Mouse (Mus musculus) hindbrain, embryonic 14.5 days (tissue): ENCODE data around the gene Olfr781. TPM values are rescaled to one million over a fixed set of nuclear protein-coding genes. Genes with fewer than 3 reads are reported as not detected.
"Not testable (repeated sequence)": the region's sequence is repeated elsewhere in the genome, so short reads cannot be mapped to it uniquely, and the experiment has no call there.

Experiments
- ATAC-seq: fragments of 200-750 bp; cut with Nextera tagmentation; 2 replicates; pipeline ENCODE4 v1.8.0; 2017; ENCODE audit warnings: moderate number of reproducible peaks, mild to moderate bottlenecking, moderate TSS enrichment, moderate library complexity; ENCODE audit not compliant: low FRiP score
- DNase-seq: peaks from one replicate; pipeline ENCODE4 v3.0.0-alpha.2; 2015; ENCODE audit warnings: low spot score
- H3K27ac ChIP-seq: fragments of 300-500 bp; sonication (generic); 2 replicates; pipeline ENCODE4 v1.5.1; 2014; ENCODE audit warnings: mild to moderate bottlenecking, moderate library complexity
- H3K27me3 ChIP-seq: fragments of 300-500 bp; sonication (generic); 2 replicates; pipeline ENCODE4 v1.6.1; 2014; ENCODE audit warnings: mild to moderate bottlenecking, low read length, mixed read lengths; ENCODE audit not compliant: control insufficient read depth, insufficient read depth
- H3K36me3 ChIP-seq: fragments of 300-500 bp; sonication (generic); replicated peaks from 2 replicates; pipeline ENCODE4 v1.6.1; 2014; ENCODE audit not compliant: control insufficient read depth, insufficient read depth
- H3K4me1 ChIP-seq: fragments of 300-500 bp; sonication (generic); replicated peaks from 2 replicates; pipeline ENCODE4 v1.6.1; 2014; ENCODE audit warnings: antibody characterized with exemption, low read length, mixed read lengths; ENCODE audit not compliant: control insufficient read depth, insufficient read depth
- H3K4me2 ChIP-seq: fragments of 300-500 bp; sonication (generic); replicated peaks from 2 replicates; pipeline ENCODE4 v1.6.1; 2014; ENCODE audit warnings: mild to moderate bottlenecking, moderate library complexity
- H3K4me3 ChIP-seq: fragments of 300-500 bp; sonication (generic); replicated peaks from 2 replicates; pipeline ENCODE4 v1.5.1; 2014; ENCODE audit warnings: mild to moderate bottlenecking, low read length
- H3K9ac ChIP-seq: fragments of 300-500 bp; sonication (generic); 2 replicates; pipeline ENCODE4 v1.6.1; 2014
- H3K9me3 ChIP-seq: fragments of 300-500 bp; sonication (generic); 2 replicates; pipeline ENCODE4 v1.6.1; 2016; ENCODE audit warnings: low read length; ENCODE audit not compliant: control insufficient read depth
- WGBS: fragments of 180-500 bp; shearing (Covaris S2); extraction: QIAGEN DNeasy Blood & Tissue Kit; methylation state at CpG from one replicate; pipeline ENCODE4 v1.1.7; 2014; 5-methylcytosine and 5-hydroxymethylcytosine counted together
- polyA plus RNA-seq: library from polyadenylated mRNA; unstranded; fragments of >200 nt; fragmentation: Nextera tagmentation; extraction: Ambion mirVana; gene quantifications from 2 replicates; pipeline ENCODE4 v1.2.1, GENCODE M21; 2014

Olfr781 gene
- not detected in 2 replicates for polyA plus RNA-seq

DNA sequence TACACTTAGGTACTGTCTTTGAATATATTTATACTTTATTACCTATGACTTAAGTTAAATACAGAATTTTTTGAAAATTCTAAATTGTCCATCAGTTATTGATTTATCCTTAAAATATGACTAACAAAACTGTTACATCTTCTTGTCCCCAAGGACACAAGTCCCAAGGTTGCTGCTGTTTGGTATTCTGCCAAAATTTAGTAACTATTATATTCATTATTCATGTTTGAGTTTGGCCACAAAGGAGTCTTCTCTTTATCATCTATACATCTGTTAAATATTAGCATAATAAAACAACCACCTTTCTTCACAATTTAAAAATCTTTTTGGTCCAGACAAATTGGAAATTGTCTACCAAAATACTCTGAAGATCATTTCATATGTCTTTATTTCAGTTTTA is at the start of gene Olfr781:
Gene Olfr781, plus strand, starts transcription at position 301 of the 400 bp plus-strand sequence.
- H3K9me3 ChIP-seq = no peaks in the 10 kb centered on the region
- H3K4me1 ChIP-seq = no peaks in the 10 kb centered on the region
- H3K9ac ChIP-seq = no peak within 1 kb of the TSS
- H3K27ac ChIP-seq = no peak within 1 kb of the TSS
- H3K36me3 ChIP-seq = no peaks in the 10 kb centered on the region
- ATAC-seq (no peak), DNase-seq (no peak)
- H3K4me3 ChIP-seq = no peak within 1 kb of the TSS
- no peak within 1 kb of the TSS for H3K4me2 ChIP-seq
- no peaks in the 10 kb centered on the region for H3K27me3 ChIP-seq

DNA sequence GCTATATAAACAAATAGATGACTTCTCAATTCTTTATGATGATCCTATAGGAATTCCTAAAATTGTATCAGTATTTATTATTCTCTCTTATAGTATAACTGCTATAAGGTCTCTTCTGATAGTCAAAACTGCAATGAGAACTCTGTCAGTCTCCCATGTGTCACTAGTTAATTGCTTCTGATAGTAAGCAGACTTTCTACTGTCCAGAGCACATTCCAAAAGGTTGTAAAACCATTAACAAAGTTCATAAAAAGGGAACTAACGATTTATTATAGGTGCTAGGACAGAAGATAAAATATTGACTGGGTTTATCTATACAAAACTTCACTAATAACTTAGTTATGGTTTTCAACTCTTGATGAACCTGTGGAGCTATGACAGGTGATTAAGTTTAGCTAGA is 15.7 kb upstream of the Olfr781 start:
- H3K9me3 ChIP-seq, ATAC-seq, DNase-seq, H3K9ac ChIP-seq, H3K27me3 ChIP-seq, H3K4me3 ChIP-seq, H3K36me3 ChIP-seq, H3K4me2 ChIP-seq, H3K4me1 ChIP-seq, H3K27ac ChIP-seq: not testable (repeated sequence)
- WGBS = 71% methylated on average over 1 of the region's 1 CpGs

DNA sequence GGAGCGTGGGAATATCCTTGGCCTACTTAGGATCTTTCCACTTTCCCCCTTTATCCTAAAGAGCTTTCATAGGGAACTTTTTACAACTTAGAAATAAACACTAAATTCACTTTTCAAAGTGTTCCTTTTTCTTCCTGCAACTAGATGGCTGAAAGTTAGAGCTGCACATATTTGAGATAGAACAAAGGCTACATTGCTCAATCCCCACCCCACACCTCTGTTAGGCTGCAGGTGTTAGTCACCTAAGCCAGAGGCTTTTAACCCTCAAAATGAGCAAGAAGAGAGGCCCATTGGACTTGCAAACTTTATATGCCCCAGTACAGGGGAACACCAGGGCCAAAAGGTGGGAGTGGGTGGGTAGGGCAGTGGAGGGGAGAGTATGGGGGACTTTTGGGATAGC is 15.1 kb upstream of the Olfr781 start:
- H3K36me3 ChIP-seq, H3K27me3 ChIP-seq, H3K4me1 ChIP-seq, H3K9me3 ChIP-seq, H3K9ac ChIP-seq, DNase-seq, H3K4me3 ChIP-seq, H3K4me2 ChIP-seq, H3K27ac ChIP-seq, ATAC-seq: not testable (repeated sequence)
- WGBS = no CpG with 5 or more reads among the region's 1 CpGs

DNA sequence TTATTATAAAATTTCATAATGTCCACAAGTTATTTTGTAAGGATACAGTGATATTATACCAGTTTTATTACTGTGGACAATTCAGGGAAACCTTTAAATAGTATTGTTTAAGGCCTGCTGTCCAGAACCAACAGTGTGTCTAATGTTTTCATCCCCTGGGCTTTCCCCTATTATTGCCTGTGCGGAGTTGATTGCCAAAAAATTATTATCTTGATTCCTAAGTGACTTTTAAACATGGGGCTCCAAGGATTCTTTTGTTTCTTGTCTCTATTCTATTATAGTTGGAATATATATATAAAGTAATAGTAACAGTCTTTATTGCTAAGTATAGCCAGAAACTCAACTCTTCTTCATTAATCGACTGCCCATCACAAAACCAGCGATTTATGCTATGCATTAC is 10.8 kb upstream of the Olfr781 start, which contains the start of gene Olfr780:
Gene Olfr780, plus strand, starts transcription at position 301 of the 400 bp plus-strand sequence.
- Histone ChIP-seq H3K9me3 (no peaks in the 10 kb centered on the region), H3K4me2 (no peak within 1 kb of the TSS), H3K27me3 (no peaks in the 10 kb centered on the region), H3K27ac (no peak within 1 kb of the TSS), H3K4me3 (no peak within 1 kb of the TSS), H3K36me3 (no peaks in the 10 kb centered on the region), H3K4me1 (no peaks in the 10 kb centered on the region), H3K9ac (no peak within 1 kb of the TSS)
- ATAC-seq = no peak
- WGBS = 82% methylated on average over 3 of the region's 3 CpGs
- DNase-seq = no peak

DNA sequence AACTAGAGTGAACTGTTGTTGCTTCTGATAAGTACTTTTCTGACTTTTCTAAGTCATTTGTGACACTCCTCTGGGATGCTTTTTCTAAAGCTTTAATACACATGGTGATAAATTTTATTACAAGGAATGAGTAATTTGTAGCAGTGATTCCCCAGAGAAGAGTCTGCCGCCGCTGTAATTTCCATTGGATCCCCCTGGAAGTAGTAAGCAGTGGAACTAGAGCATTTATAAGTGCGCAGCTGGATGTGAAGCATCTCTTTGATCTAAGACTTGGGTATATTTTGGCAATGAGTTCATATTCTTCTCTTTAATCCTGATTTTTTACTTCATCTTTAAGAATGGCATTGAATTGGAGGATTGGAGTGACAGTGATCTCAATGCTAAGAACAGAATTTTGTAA is 19.9 kb downstream of the Olfr781 start, which contains the start of gene Olfr782:
Gene Olfr782, plus strand, starts transcription at position 301 of the 400 bp plus-strand sequence.
- DNase-seq (no peak), ATAC-seq (no peak)
- H3K4me2 ChIP-seq = no peak within 1 kb of the TSS
- no peak within 1 kb of the TSS for H3K4me3 ChIP-seq
- WGBS = 80% methylated on average over 3 of the region's 3 CpGs
- no peaks in the 10 kb centered on the region for H3K4me1 ChIP-seq
- H3K9ac ChIP-seq = no peak within 1 kb of the TSS
- no peak within 1 kb of the TSS for H3K27ac ChIP-seq
- no peaks in the 10 kb centered on the region for H3K27me3 ChIP-seq
- H3K36me3 ChIP-seq = no peaks in the 10 kb centered on the region
- H3K9me3 ChIP-seq = no peaks in the 10 kb centered on the region

DNA sequence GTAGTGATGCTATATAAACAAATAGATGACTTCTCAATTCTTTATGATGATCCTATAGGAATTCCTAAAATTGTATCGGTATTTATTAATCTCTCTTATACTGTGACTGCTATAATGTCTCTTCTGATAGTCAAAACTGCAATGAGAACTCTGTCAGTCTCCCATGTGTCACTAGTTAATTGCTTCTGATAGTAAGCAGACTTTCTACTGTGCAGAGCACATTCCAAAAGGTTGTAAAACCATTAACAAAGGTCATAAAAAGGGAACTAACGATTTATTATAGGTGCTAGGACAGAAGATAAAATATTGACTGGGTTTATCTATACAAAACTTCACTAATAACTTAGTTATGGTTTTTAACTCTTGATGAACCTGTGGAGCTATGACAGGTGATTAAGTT is 23.8 kb downstream of the Olfr781 start:
- not testable (repeated sequence) for H3K36me3 ChIP-seq

DNA sequence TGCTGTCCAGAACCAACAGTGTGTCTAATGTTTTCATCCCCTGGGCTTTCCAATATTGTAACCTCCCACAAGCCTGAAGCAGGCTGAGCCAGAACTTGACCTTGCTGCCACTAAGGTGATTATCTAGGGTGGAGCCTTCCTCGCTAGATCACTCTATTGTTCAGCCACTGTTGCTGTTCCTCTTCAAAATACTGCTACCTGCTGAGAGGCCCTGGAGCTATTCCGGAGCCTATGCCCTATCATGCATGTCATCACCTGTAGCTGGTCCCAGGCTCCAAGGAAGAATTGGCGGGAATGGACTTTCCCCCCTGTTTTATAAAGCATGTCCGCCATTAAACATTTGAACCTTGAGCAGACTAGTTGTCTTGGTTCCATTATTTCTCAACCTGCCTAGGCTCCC is 27.8 kb downstream of the Olfr781 start:
- not testable (repeated sequence) for H3K36me3 ChIP-seq, H3K9ac ChIP-seq, DNase-seq, H3K9me3 ChIP-seq, H3K27me3 ChIP-seq, ATAC-seq, H3K27ac ChIP-seq, H3K4me2 ChIP-seq, H3K4me1 ChIP-seq, H3K4me3 ChIP-seq
- WGBS = 88% methylated on average over 4 of the region's 4 CpGs

More for the DNA sequence above, 23.8 kb downstream of the Olfr781 start:
- H3K27me3 ChIP-seq, H3K9me3 ChIP-seq, H3K4me1 ChIP-seq, H3K9ac ChIP-seq, H3K4me3 ChIP-seq, ATAC-seq, H3K4me2 ChIP-seq, H3K27ac ChIP-seq, DNase-seq: not testable (repeated sequence)
- WGBS = 83% methylated on average over 2 of the region's 2 CpGs

DNA sequence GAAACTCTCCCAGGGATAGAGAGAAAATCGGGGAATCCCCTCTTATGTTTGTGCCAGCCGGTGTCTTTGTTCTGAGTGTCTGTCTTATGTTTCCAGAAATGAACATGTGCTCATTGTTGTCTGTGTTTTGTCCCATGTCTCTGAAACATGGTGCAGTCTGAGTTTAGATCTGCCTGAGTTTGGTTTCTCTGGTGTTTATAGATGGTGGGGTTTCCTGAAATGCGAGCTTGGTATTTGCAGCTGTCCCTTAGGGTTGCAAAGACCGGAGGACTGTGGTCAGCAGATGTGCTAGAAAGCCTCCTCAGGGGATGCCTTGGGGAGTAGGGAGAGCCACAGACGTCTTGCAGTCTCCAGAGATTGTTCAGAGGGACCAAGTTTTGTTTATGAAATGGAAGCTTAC is 28.7 kb downstream of the Olfr781 start:
- H3K4me1 ChIP-seq = no peaks in the 10 kb centered on the region
- H3K4me2 ChIP-seq = no peak overlapping the region
- no peaks in the 10 kb centered on the region for H3K36me3 ChIP-seq
- WGBS = 83% methylated on average over 5 of the region's 5 CpGs
- DNase-seq (no peak), ATAC-seq (no peak)
- no peaks in the 10 kb centered on the region for H3K27me3 ChIP-seq
- H3K9ac ChIP-seq = no peak overlapping the region
- H3K27ac ChIP-seq = no peak overlapping the region
- H3K4me3 ChIP-seq = no peak overlapping the region
- no peaks in the 10 kb centered on the region for H3K9me3 ChIP-seq

DNA sequence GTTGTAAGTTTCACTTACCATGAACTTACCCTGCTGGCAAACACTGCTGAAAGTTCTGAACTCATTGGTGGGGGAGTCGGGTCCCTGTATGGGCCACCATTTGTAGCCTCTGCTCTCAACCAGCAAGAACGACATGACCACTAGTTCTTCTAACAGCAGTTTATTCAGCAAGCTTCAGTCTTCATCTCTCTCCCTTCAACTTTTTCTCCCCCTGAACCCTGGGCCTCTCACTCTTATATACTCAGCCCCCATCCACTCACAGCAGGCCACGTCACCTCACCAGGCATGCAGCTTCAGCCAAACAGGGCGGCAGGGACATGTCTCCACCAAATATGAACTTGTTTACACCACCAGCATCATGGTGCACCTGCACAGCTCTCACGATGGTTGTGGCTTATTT is 45.4 kb downstream of the Olfr781 start:
- not testable (repeated sequence) for H3K9ac ChIP-seq
- WGBS = 90% methylated on average over 5 of the region's 5 CpGs

More for the DNA sequence above, 45.4 kb downstream of the Olfr781 start:
- H3K36me3 ChIP-seq, H3K4me1 ChIP-seq, H3K27me3 ChIP-seq, DNase-seq, ATAC-seq, H3K9me3 ChIP-seq, H3K4me2 ChIP-seq, H3K4me3 ChIP-seq, H3K27ac ChIP-seq: not testable (repeated sequence)
